Mouse (Mus musculus): ENCODE data around the gene Zfr. TPM values are rescaled to one million over a fixed set of nuclear protein-coding genes. Genes with fewer than 3 reads are reported as not detected.
"Not testable (repeated sequence)": the region's sequence is repeated elsewhere in the genome, so short reads cannot be mapped to it uniquely, and the experiment has no call there.

Gene Zfr
- polyA plus RNA-seq, 1 experiment, result 107 TPM

GRCm38 (mm10) chr15:12103763-12104162 lies 13.9 kb upstream of the Zfr start:
- H3K4me1 ChIP-seq (ENCODE audit: control insufficient read depth, insufficient read depth, low read length), result no peaks in the 10 kb centered on the region
- H3K4me3 ChIP-seq (replicated peaks; ENCODE audit: extremely low read depth, low read depth, low read length), result no peak overlapping the region
- 22% methylated on average over 3 of the region's 3 CpGs for WGBS
- DNase-seq, result no peak
- TF ChIP-seq POLR2A (IDR thresholded peaks at IDR 0.05; ENCODE audit: borderline replicate concordance, extremely low read depth, low read depth, low read length) (no peak), CTCF (IDR thresholded peaks at IDR 0.05; ENCODE audit: insufficient read depth, low read length) (no peak)

- 75% methylated on average over 2 of the region's 2 CpGs for WGBS
- TF ChIP-seq CTCF (IDR thresholded peaks at IDR 0.05; ENCODE audit: insufficient read depth, low read length) (no peak), POLR2A (IDR thresholded peaks at IDR 0.05; ENCODE audit: borderline replicate concordance, extremely low read depth, low read depth, low read length) (no peak)
- Histone ChIP-seq H3K4me3 (replicated peaks; ENCODE audit: extremely low read depth, low read depth, low read length) (no peak overlapping the region), H3K4me1 (ENCODE audit: control insufficient read depth, insufficient read depth, low read length) (no peaks in the 10 kb centered on the region)
- DNase-seq, result no peak
Measured at GRCm38 (mm10) chr15:12104827-12105226, 12.8 kb upstream of the Zfr start.

DNA sequence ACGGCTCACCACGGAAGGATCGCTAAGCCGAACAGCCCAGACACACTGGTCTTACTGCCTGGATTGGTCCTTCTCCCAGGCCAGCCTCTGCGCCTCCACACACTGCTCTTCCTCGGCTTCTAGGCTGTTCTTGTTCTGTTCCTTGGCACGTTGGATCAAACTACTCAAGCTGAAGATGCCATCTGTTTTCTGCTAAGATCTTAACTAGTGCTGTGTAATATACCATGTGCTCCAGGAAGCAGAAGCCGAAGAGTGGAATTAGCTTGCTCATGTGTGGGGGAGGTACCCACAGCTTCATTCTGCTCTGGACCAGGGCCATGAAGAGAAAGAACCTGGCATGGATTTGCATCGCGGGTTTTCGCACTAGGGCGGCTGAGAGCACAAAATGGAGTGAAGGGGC lies 11.2 kb upstream of the Zfr start:
- 91% methylated on average over 12 of the region's 12 CpGs for WGBS
- DNase-seq, result no peak
- 0 out of 2 replicates have a peak, but pooled peaks cover 2% of the 10 kb centered on the region for H3K4me1 ChIP-seq (ENCODE audit: control insufficient read depth, insufficient read depth, low read length)
- no peak for TF ChIP-seq POLR2A (IDR thresholded peaks at IDR 0.05; ENCODE audit: borderline replicate concordance, extremely low read depth, low read depth, low read length)
- TF ChIP-seq CTCF (IDR thresholded peaks at IDR 0.05; ENCODE audit: insufficient read depth, low read length), result no peak
- no peak overlapping the region for H3K4me3 ChIP-seq (replicated peaks; ENCODE audit: extremely low read depth, low read depth, low read length)

- no peak for DNase-seq
- H3K4me1 ChIP-seq (ENCODE audit: control insufficient read depth, insufficient read depth, low read length), result 0 out of 2 replicates have a peak, but pooled peaks cover 2% of the 10 kb centered on the region
- no peak overlapping the region for H3K4me3 ChIP-seq (replicated peaks; ENCODE audit: extremely low read depth, low read depth, low read length)
- TF ChIP-seq POLR2A (IDR thresholded peaks at IDR 0.05; ENCODE audit: borderline replicate concordance, extremely low read depth, low read depth, low read length), result no peak
- TF ChIP-seq CTCF (IDR thresholded peaks at IDR 0.05; ENCODE audit: insufficient read depth, low read length), result peak; percentile 33; the same call in 1 of the 2 replicates
- WGBS, result 47% methylated on average over 4 of the region's 4 CpGs
Measured at GRCm38 (mm10) chr15:12108200-12108599, 9.4 kb upstream of the Zfr start.

- H3K4me1 ChIP-seq (ENCODE audit: control insufficient read depth, insufficient read depth, low read length); H3K4me3 ChIP-seq (replicated peaks; ENCODE audit: extremely low read depth, low read depth, low read length); DNase-seq: not testable (repeated sequence)
- WGBS, result 83% methylated on average over 3 of the region's 3 CpGs
Measured at GRCm38 (mm10) chr15:12108922-12109321, 8.7 kb upstream of the Zfr start.

DNA sequence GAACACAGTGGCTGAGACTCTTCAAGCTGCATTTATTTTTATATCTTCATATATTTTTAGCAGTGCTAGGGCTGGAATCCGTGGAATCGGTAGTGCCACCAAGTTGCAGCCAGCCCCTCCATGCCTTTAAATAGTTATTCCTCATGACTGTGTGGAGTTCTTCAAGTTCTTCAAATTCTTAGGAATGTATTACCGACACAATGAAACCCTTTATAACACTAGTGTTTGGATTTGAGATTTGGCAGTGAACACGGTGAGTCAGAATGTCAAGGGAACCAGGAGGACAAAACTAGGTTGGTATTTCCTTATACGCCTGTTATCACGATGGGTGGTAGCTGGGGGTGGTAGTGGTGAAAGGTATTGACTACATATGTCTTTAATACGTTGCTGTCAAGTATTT lies 6.4 kb upstream of the Zfr start:
- H3K4me1 ChIP-seq (ENCODE audit: control insufficient read depth, insufficient read depth, low read length), result 0 out of 2 replicates have a peak, but pooled peaks cover 2% of the 10 kb centered on the region
- TF ChIP-seq POLR2A (IDR thresholded peaks at IDR 0.05; ENCODE audit: borderline replicate concordance, extremely low read depth, low read depth, low read length), result no peak
- no peak for TF ChIP-seq CTCF (IDR thresholded peaks at IDR 0.05; ENCODE audit: insufficient read depth, low read length)
- WGBS, result 28% methylated on average over 7 of the region's 7 CpGs
- DNase-seq, result no peak
- H3K4me3 ChIP-seq (replicated peaks; ENCODE audit: extremely low read depth, low read depth, low read length), result no peak overlapping the region

- WGBS, result 72% methylated on average over 2 of the region's 2 CpGs
- Histone ChIP-seq H3K4me3 (replicated peaks; ENCODE audit: extremely low read depth, low read depth, low read length) (no peak overlapping the region), H3K4me1 (ENCODE audit: control insufficient read depth, insufficient read depth, low read length) (peaks cover 5% of the 10 kb centered on the region)
- no peak for TF ChIP-seq POLR2A (IDR thresholded peaks at IDR 0.05; ENCODE audit: borderline replicate concordance, extremely low read depth, low read depth, low read length)
- no peak for DNase-seq
Measured at GRCm38 (mm10) chr15:12113411-12113810, 4.2 kb upstream of the Zfr start.

DNA sequence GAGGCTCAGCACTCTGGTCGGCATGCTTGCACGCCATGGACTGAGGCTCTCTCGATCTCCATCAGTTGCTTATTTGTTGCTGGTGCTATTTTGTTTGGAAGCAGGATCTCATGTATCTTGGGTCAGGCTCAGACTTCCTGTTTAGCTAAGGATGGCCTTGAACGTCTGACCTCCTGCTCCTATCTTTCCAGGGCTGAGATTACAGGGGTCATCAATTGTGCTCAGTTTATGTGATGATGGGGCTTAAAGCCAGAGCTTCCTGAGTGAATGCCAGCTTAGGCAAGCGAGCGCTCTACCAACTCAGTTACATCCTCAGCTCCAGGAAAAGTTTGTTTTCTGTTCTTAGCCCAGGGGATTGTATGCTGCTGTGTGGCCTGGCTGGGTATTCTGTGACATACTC lies 3.1 kb upstream of the Zfr start:
- peaks cover 9% of the 10 kb centered on the region for H3K4me1 ChIP-seq (ENCODE audit: control insufficient read depth, insufficient read depth, low read length)
- TF ChIP-seq POLR2A (IDR thresholded peaks at IDR 0.05; ENCODE audit: borderline replicate concordance, extremely low read depth, low read depth, low read length), result no peak
- H3K4me3 ChIP-seq (replicated peaks; ENCODE audit: extremely low read depth, low read depth, low read length), result no peak overlapping the region
- whole genome bisulfite sequencing, result 46% methylated on average over 6 of the region's 6 CpGs
- no peak for DNase-seq

DNA sequence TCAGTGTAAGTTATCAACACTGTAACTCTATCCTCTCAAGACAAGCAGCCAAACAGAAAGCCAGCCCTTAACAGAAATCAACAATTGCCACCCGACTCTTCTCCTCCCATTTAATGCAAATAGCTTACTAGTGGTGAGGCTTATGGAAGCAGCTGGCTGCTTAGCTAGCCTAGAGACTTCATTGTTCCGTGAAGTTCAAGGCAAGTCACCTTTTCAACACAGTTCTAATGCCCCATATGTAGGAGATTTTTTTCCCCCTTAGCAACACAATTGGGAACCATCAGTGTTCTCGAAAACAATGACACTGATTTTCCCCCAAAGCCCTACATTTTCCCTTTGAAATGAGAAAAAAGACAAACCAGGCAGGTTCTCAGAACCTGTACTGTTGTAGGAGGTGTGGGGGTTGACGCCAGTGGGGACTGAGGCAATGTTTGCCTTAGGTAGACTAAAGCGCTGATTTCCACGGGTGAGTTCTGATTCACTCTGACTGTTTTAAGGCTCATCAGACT lies 1.9 kb upstream of the Zfr start:
- H3K4me1 ChIP-seq (ENCODE audit: control insufficient read depth, insufficient read depth, low read length), result peaks cover 9% of the 10 kb centered on the region
- DNase-seq, result no peak
- TF ChIP-seq POLR2A (IDR thresholded peaks at IDR 0.05; ENCODE audit: borderline replicate concordance, extremely low read depth, low read depth, low read length) (no peak), CTCF (IDR thresholded peaks at IDR 0.05; ENCODE audit: insufficient read depth, low read length) (no peak)
- WGBS, result 67% methylated on average over 6 of the region's 6 CpGs
- no peak overlapping the region for H3K4me3 ChIP-seq (replicated peaks; ENCODE audit: extremely low read depth, low read depth, low read length)

DNA sequence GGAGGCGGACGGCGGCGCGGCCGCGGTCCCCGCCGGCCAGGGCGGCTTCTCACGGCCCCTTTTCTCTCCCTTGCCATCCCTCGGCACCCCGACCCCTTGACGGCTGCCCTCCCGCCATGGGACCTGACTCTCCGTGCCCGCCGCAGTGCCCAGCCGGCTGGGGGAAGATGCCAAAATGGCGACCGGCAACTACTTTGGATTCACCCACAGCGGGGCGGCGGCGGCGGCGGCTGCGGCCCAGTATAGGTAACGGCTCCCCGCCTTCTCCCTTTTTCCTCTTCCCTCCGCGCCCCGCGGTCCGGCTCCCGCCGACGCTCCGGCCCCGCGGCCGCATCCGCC lies 431 bp downstream of the Zfr start:
- Histone ChIP-seq H3K4me1 (ENCODE audit: control insufficient read depth, insufficient read depth, low read length) (peaks cover 7% of the 10 kb centered on the region), H3K4me3 (replicated peaks; ENCODE audit: extremely low read depth, low read depth, low read length) (peak overlapping the region; percentile 98)
- WGBS, result under 1% methylated on average over 35 of the region's 43 CpGs
- TF ChIP-seq POLR2A (IDR thresholded peaks at IDR 0.05; ENCODE audit: borderline replicate concordance, extremely low read depth, low read depth, low read length) (no peak), CTCF (IDR thresholded peaks at IDR 0.05; ENCODE audit: insufficient read depth, low read length) (no peak)
- no peak for DNase-seq
